Mouse (Mus musculus) lung, embryonic 14.5 days (tissue): ENCODE results near the gene Mylpf. TPM values are rescaled to one million over a fixed set of nuclear protein-coding genes. Genes with fewer than 3 reads are reported as not detected.
"Not testable (repeated sequence)": the region's sequence is repeated elsewhere in the genome, so short reads cannot be mapped to it uniquely, and the experiment has no call there.

Experiments
- ATAC-seq: fragments of 200-750 bp; cut with Nextera tagmentation; 2 replicates; pipeline ENCODE4 v1.8.0; 2017; ENCODE audit warnings: mild to moderate bottlenecking, moderate TSS enrichment, moderate library complexity; ENCODE audit not compliant: insufficient read depth
- DNase-seq: peaks from one replicate; pipeline ENCODE4 v3.0.0-alpha.2; 2015
- H3K27ac ChIP-seq: fragments of 300-500 bp; sonication (generic); 2 replicates; pipeline ENCODE4 v1.5.1; 2014; ENCODE audit warnings: low read depth, mild to moderate bottlenecking, moderate library complexity
- H3K27me3 ChIP-seq: fragments of 300-500 bp; sonication (generic); 2 replicates; pipeline ENCODE4 v1.6.1; 2014; ENCODE audit warnings: low read length, control low read depth; ENCODE audit not compliant: insufficient read depth
- H3K36me3 ChIP-seq: fragments of 300-500 bp; sonication (generic); 2 replicates; pipeline ENCODE4 v1.6.1; 2014; ENCODE audit warnings: control low read depth; ENCODE audit not compliant: insufficient read depth
- H3K4me1 ChIP-seq: fragments of 300-500 bp; sonication (generic); 2 replicates; pipeline ENCODE4 v1.6.1; 2014; ENCODE audit warnings: antibody characterized with exemption, control low read depth; ENCODE audit not compliant: insufficient read depth
- H3K4me2 ChIP-seq: fragments of 300-500 bp; sonication (generic); 2 replicates; pipeline ENCODE4 v1.6.1; 2014; ENCODE audit warnings: mild to moderate bottlenecking
- H3K4me3 ChIP-seq: fragments of 300-500 bp; sonication (generic); 2 replicates; pipeline ENCODE4 v1.5.1; 2014; ENCODE audit warnings: low read depth, low read length
- H3K9ac ChIP-seq: fragments of 300-500 bp; sonication (generic); 2 replicates; pipeline ENCODE4 v1.6.1; 2014
- H3K9me3 ChIP-seq: fragments of 300-500 bp; sonication (generic); 2 replicates; pipeline ENCODE4 v1.6.1; 2016; ENCODE audit warnings: low read depth, low read length, control low read depth
- CTCF ChIP-seq: IDR thresholded peaks from 2 replicates; pipeline ENCODE4 v1.5.1; 2016; ENCODE audit warnings: antibody characterized with exemption, low read depth
- WGBS: fragments of 180-500 bp; shearing (Covaris S2); extraction: QIAGEN DNeasy Blood & Tissue Kit; methylation state at CpG from one replicate; pipeline ENCODE4 v1.1.7; 2014; 5-methylcytosine and 5-hydroxymethylcytosine counted together
- polyA plus RNA-seq: library from polyadenylated mRNA; unstranded; fragments of >200 nt; fragmentation: Nextera tagmentation; extraction: Ambion mirVana; gene quantifications from 2 replicates; pipeline ENCODE4 v1.2.1, GENCODE M21; 2014

The Mylpf gene
- 8.6 and 12.2 TPM in 2 replicates for polyA plus RNA-seq

- DNase-seq (peak; percentile 97), ATAC-seq (peak; percentile 95)
- Histone ChIP-seq H3K36me3 (peaks cover 10% of the 10 kb centered on the region), H3K27ac (peak within 1 kb of the TSS; percentile 82), H3K4me3 (peak within 1 kb of the TSS; percentile 74), H3K9ac (peak within 1 kb of the TSS; percentile 86), H3K4me1 (peaks cover 7% of the 10 kb centered on the region), H3K27me3 (no peaks in the 10 kb centered on the region), H3K4me2 (peak within 1 kb of the TSS; percentile 96), H3K9me3 (no peaks in the 10 kb centered on the region)
- TF ChIP-seq CTCF: peak; percentile 66
- under 1% methylated on average over 33 of the region's 44 CpGs for WGBS
These were observed at the start of gene Mylpf for GRCm38 (mm10) chr7:127208553-127209438. TSS of gene Mylpf (plus strand) at chr7:127208890.

DNA sequence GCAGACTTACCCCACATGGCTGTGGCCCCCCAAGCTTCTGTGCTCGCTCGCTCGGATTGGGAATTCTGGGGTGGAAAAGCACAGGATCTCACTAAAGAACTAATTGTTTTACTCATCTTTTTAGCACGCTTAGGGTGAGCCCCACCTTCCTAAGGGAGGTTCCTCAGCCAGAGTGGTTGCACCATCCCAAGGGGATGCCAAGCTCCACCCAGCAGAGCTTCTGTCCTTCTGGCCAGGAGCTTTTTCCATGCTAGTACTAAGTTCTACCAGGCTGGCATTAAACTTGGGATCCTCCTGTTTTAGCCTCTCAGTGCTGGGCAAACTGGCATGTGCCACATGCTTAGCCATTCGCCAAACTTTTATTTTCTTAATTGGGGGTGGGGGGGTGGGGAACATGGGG lies 46.1 kb upstream of the Mylpf start:
- Histone ChIP-seq H3K9me3 (no peaks in the 10 kb centered on the region), H3K27ac (no peak overlapping the region), H3K4me3 (no peak overlapping the region), H3K9ac (no peak overlapping the region), H3K36me3 (no peaks in the 10 kb centered on the region), H3K27me3 (no peaks in the 10 kb centered on the region), H3K4me2 (no peak overlapping the region), H3K4me1 (no peaks in the 10 kb centered on the region)
- TF ChIP-seq CTCF: no peak
- WGBS: 80% methylated on average over 5 of the region's 5 CpGs
- no peak for DNase-seq
- no peak for ATAC-seq

GRCm38 (mm10) chr7:127164002-127164401 lies 44.7 kb upstream of the Mylpf start:
- ATAC-seq: no peak
- DNase-seq: no peak
- Histone ChIP-seq H3K4me3 (no peak overlapping the region), H3K27ac (no peak overlapping the region), H3K27me3 (no peaks in the 10 kb centered on the region), H3K36me3 (no peaks in the 10 kb centered on the region), H3K4me1 (no peaks in the 10 kb centered on the region), H3K9ac (no peak overlapping the region), H3K4me2 (no peak overlapping the region), H3K9me3 (no peaks in the 10 kb centered on the region)
- 72% methylated on average over 4 of the region's 4 CpGs for WGBS
- no peak for TF ChIP-seq CTCF

DNA sequence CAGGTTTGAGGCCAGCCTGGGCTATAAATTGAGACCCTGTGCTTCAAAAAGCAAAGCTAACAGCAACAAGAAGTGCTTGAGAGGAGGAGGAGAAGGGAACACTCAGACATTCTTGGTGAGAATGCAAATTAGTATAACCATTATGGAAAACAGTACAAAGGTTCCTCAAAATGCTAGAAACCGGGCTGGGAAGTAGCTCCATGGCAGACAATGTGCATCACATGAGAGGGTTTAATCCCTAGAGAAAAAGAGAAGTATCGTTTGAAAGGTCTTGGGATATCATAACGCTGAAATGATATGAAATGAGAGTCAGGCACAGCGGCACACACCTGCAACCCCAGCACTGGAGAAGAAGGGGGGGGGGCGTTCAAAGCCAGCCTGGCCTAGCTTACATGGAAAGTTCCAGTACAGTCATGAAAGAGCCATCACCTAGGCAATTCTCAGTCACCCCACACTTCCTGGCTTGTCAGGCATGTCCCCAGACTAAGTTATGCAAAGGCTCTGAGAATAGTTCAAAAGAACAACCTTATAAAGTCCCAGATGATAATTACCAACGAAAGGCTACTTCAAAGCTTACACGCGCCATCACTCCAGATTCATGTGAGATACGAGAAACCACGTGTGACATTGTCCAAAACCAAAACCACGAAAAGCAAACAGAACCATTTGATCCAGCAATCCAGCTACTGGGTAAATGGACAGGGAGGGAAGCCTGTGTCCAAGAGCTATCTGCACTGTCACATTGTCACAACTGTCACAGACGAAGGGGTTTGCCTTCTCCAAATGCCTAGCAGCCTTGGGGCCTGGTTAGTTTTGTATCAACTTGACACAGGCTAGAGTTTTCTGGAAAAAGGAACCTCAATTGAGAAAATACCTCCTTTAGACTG lies 42.8 kb upstream of the Mylpf start:
- H3K27me3 ChIP-seq: no peaks in the 10 kb centered on the region
- ATAC-seq (no peak), DNase-seq (no peak)
- no peak overlapping the region for H3K4me3 ChIP-seq
- WGBS: 74% methylated on average over 12 of the region's 12 CpGs
- no peaks in the 10 kb centered on the region for H3K36me3 ChIP-seq
- H3K27ac ChIP-seq: no peak overlapping the region
- no peaks in the 10 kb centered on the region for H3K4me1 ChIP-seq
- TF ChIP-seq CTCF: no peak
- no peak overlapping the region for H3K9ac ChIP-seq
- no peak overlapping the region for H3K4me2 ChIP-seq
- no peaks in the 10 kb centered on the region for H3K9me3 ChIP-seq

- ATAC-seq: no peak
- WGBS: 63% methylated on average over 5 of the region's 5 CpGs
- no peaks in the 10 kb centered on the region for H3K4me1 ChIP-seq
- no peak overlapping the region for H3K4me2 ChIP-seq
- no peak overlapping the region for H3K4me3 ChIP-seq
- no peak overlapping the region for H3K9ac ChIP-seq
- H3K36me3 ChIP-seq: no peaks in the 10 kb centered on the region
- H3K9me3 ChIP-seq: no peaks in the 10 kb centered on the region
- H3K27ac ChIP-seq: no peak overlapping the region
- H3K27me3 ChIP-seq: no peaks in the 10 kb centered on the region
- no peak for DNase-seq
- TF ChIP-seq CTCF: no peak
These were observed 42.2 kb upstream of the Mylpf start for GRCm38 (mm10) chr7:127166501-127166900.

DNA sequence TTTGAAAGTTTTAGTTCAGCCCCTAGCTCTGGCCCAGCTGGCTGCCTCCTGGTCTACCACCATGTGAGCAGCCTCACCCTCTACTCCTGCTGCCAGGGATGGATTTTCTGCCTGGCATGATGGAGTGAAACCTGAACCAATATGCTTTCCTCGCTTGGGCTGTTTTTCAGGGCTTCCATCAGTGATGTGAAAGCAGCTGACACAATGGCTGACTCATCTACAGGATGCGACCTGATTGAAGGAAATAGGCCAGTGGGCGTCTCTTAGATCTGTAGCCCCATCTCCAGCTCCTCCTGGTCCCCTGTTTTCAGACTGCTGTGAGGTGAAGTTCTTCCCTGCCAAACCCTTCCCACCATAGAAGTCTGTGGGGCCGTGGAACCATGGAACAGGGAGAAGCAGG lies 31.8 kb upstream of the Mylpf start:
- WGBS: 70% methylated on average over 4 of the region's 4 CpGs
- no peak overlapping the region for H3K4me3 ChIP-seq
- H3K9ac ChIP-seq: no peak overlapping the region
- TF ChIP-seq CTCF: no peak
- H3K4me2 ChIP-seq: no peak overlapping the region
- H3K4me1 ChIP-seq: no peaks in the 10 kb centered on the region
- ATAC-seq: no peak
- no peak for DNase-seq
- H3K36me3 ChIP-seq: no peaks in the 10 kb centered on the region
- no peaks in the 10 kb centered on the region for H3K9me3 ChIP-seq
- no peak overlapping the region for H3K27ac ChIP-seq
- no peaks in the 10 kb centered on the region for H3K27me3 ChIP-seq

DNA sequence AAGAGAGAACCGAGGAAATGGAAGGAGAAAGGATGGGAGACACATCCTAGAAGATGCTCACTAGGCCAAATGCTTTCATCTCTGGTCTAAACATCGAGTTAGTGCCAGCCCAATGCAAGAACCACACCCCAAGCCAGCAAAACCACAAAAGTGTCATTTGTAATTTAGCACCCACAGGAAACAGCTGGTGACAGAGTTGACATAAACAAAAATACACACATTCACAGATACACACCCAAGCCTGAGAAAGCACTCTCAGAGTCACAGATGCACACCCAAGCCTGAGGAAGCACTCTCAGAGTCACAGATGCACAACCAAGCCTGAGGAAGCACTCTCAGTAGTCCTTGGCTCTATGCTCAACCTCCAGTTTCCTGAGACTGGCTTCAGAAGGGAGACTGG lies 27.9 kb upstream of the Mylpf start:
- H3K4me3 ChIP-seq: no peak overlapping the region
- no peaks in the 10 kb centered on the region for H3K36me3 ChIP-seq
- no peaks in the 10 kb centered on the region for H3K4me1 ChIP-seq
- no peaks in the 10 kb centered on the region for H3K27me3 ChIP-seq
- TF ChIP-seq CTCF: no peak
- no peak for ATAC-seq
- DNase-seq: no peak
- H3K9me3 ChIP-seq: no peaks in the 10 kb centered on the region
- H3K9ac ChIP-seq: no peak overlapping the region
- no peak overlapping the region for H3K27ac ChIP-seq
- H3K4me2 ChIP-seq: no peak overlapping the region
- 51% methylated on average over 2 of the region's 2 CpGs for WGBS

DNA sequence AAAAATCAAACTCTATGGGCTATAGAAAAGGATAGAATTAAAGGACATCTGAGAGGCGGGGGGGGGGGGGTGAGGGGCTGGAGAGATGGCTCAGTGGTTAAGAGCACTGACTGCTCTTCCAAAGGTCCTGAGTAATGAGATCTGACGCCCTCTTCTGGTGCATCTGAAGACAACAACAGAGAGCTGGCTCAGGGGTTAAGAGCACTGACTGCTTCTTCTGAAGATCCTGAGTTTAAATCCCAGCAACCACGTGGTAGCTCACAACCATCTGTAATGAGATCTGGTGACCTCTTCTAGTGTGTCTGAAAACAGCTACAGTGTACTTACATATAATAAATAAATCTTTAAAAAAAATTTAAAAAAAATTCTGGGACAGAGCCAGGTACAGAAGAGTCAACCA lies 27.0 kb upstream of the Mylpf start:
- not testable (repeated sequence) for H3K27me3 ChIP-seq, H3K9ac ChIP-seq, H3K36me3 ChIP-seq, DNase-seq, H3K9me3 ChIP-seq, H3K4me2 ChIP-seq, H3K4me1 ChIP-seq, ATAC-seq, H3K4me3 ChIP-seq, H3K27ac ChIP-seq
- WGBS: 26% methylated on average over 3 of the region's 3 CpGs
